Mouse (Mus musculus) midbrain, embryonic 13.5 days (tissue): ENCODE results near the gene Ampd1. TPM values are rescaled to one million over a fixed set of nuclear protein-coding genes. Genes with fewer than 3 reads are reported as not detected.

ENCODE experiments used
- ATAC-seq: fragments of 200-750 bp; cut with Nextera tagmentation; 2 replicates; pipeline ENCODE4 v1.8.0; 2017; ENCODE audit warnings: mild to moderate bottlenecking, moderate TSS enrichment, moderate library complexity
- H3K27ac ChIP-seq: fragments of 300-500 bp; sonication (generic); 2 replicates; pipeline ENCODE4 v1.5.1; 2015; ENCODE audit warnings: inconsistent platforms, mild to moderate bottlenecking, moderate library complexity
- H3K27me3 ChIP-seq: fragments of 300-500 bp; sonication (generic); 2 replicates; pipeline ENCODE4 v1.6.1; 2015; ENCODE audit warnings: mild to moderate bottlenecking, inconsistent platforms
- H3K36me3 ChIP-seq: fragments of 300-500 bp; sonication (generic); 2 replicates; pipeline ENCODE4 v1.6.1; 2015; ENCODE audit warnings: mild to moderate bottlenecking, inconsistent platforms
- H3K4me1 ChIP-seq: fragments of 300-500 bp; sonication (generic); replicated peaks from 2 replicates; pipeline ENCODE4 v1.6.1; 2015; ENCODE audit warnings: inconsistent platforms
- H3K4me2 ChIP-seq: fragments of 300-500 bp; sonication (generic); replicated peaks from 2 replicates; pipeline ENCODE4 v1.6.1; 2015; ENCODE audit warnings: moderate library complexity, mild to moderate bottlenecking, inconsistent platforms
- H3K4me3 ChIP-seq: fragments of 300-500 bp; sonication (generic); replicated peaks from 2 replicates; pipeline ENCODE4 v1.5.1; 2015; ENCODE audit warnings: mild to moderate bottlenecking, inconsistent platforms
- H3K9ac ChIP-seq: fragments of 300-500 bp; sonication (generic); replicated peaks from 2 replicates; pipeline ENCODE4 v1.6.1; 2015; ENCODE audit warnings: mild to moderate bottlenecking, inconsistent platforms
- H3K9me3 ChIP-seq: fragments of 300-500 bp; sonication (generic); 2 replicates; pipeline ENCODE4 v1.6.1; 2016; ENCODE audit warnings: mild to moderate bottlenecking, inconsistent platforms
- WGBS: fragments of 180-500 bp; shearing (Covaris S2); methylation state at CpG from one replicate; pipeline ENCODE4 v1.1.7; 2015; 5-methylcytosine and 5-hydroxymethylcytosine counted together
- polyA plus RNA-seq: library from polyadenylated mRNA; unstranded; fragments of >200 nt; fragmentation: Nextera tagmentation; extraction: Ambion mirVana; gene quantifications from 2 replicates; pipeline ENCODE4 v1.2.1, GENCODE M21; 2015

Gene Ampd1
- polyA plus RNA-seq, 1 experiment from 2014 or later, result not detected

DNA sequence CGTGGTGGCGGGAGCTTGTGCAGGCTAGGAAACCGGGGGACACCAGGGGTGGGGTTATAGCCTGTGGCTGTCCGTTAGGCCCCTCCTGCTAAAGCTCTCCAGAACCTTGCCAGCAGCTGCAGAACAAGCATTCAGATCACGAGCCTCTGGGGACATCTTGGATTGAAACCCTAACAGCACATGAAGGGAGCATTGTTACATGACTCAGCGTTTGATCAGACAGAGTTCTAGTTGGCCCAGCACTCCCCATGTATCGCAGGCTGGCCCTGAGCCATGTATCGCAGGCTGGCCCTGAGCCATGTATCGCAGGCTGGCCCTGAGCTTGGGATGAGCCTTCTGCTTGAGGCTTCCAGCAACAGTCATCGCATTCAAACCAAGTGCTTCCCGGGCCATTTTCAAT lies 67.5 kb downstream of the Ampd1 start:
- Histone ChIP-seq H3K36me3 (no peaks in the 10 kb centered on the region), H3K27ac (no peak overlapping the region), H3K9ac (no peak overlapping the region), H3K27me3 (no peaks in the 10 kb centered on the region), H3K9me3 (no peaks in the 10 kb centered on the region), H3K4me3 (no peak overlapping the region), H3K4me1 (peaks cover 2% of the 10 kb centered on the region), H3K4me2 (no peak overlapping the region)
- ATAC-seq, result no peak
- 88% methylated on average over 11 of the region's 11 CpGs for WGBS

DNA sequence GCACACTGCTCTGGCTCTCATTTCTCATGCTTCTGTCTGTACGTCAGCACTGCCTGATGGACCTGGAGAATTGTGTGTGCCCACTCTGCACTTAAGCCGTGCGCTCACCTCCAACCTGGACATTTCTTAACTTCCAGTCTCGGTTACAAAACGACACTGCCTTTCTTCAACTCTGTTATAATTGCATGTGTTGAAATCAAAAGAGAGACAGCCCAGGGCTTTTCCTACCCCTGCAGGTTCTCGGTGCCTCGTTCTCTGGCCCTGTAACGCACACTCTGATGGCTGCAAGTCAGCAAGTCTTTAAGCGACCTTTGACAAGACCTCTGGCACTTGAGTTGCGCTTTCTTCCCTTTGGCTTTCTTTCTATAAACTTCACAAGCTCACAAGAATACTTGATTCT lies 68.6 kb downstream of the Ampd1 start:
- peaks cover 4% of the 10 kb centered on the region for H3K4me1 ChIP-seq
- H3K4me3 ChIP-seq, result no peak overlapping the region
- ATAC-seq, result no peak
- no peak overlapping the region for H3K9ac ChIP-seq
- WGBS, result 89% methylated on average over 10 of the region's 10 CpGs
- no peak overlapping the region for H3K4me2 ChIP-seq
- no peak overlapping the region for H3K27ac ChIP-seq
- H3K9me3 ChIP-seq, result no peaks in the 10 kb centered on the region
- no peaks in the 10 kb centered on the region for H3K36me3 ChIP-seq
- no peaks in the 10 kb centered on the region for H3K27me3 ChIP-seq

DNA sequence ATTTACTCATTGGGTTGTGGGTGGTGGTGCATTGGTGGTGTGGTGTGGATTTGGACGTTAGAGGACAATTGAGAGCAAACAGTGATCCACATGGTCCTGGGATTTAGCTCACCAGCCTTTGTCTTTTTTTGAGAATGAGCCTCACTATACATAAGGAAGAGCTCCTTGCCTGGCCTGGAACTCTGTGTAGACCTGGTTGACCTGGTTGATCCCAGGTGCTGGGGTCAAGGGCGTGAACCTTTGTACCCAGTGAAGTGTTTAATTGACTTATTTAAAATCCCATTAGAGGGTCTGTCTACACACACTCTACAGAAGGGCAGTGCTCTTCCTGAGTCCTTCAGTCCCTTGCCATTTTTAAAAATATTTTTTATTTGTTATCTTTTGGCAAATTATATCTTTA lies 71.5 kb downstream of the Ampd1 start:
- H3K4me1 ChIP-seq, result peaks cover 4% of the 10 kb centered on the region
- H3K9ac ChIP-seq, result no peak overlapping the region
- H3K27ac ChIP-seq, result no peak overlapping the region
- ATAC-seq, result no peak
- no peak overlapping the region for H3K4me3 ChIP-seq
- no peaks in the 10 kb centered on the region for H3K36me3 ChIP-seq
- H3K4me2 ChIP-seq, result no peak overlapping the region
- H3K9me3 ChIP-seq, result no peaks in the 10 kb centered on the region
- WGBS, result 72% methylated on average over 2 of the region's 2 CpGs
- no peaks in the 10 kb centered on the region for H3K27me3 ChIP-seq

DNA sequence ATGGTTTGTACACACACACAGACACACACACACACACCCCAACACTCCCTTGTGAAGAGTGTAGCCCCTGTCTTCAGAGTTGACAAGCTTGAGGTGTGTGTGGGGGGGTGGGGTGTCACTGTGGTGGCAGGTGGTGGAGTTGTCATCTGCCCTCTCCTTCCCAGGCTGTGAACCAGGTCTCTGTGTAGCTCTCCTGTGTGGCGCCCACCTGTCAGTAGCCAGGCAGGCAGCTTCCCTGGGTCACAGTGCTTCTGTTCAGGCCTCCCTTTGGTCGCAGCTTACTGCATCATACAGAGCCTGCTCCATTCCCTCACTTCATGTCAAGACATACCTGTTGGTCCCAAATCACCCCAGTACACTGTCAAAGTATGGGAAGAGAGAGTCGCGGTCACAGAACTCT lies 72.0 kb downstream of the Ampd1 start:
- 79% methylated on average over 4 of the region's 4 CpGs for WGBS
- Histone ChIP-seq H3K4me2 (no peak overlapping the region), H3K27me3 (no peaks in the 10 kb centered on the region), H3K4me3 (no peak overlapping the region), H3K9me3 (no peaks in the 10 kb centered on the region), H3K9ac (no peak overlapping the region), H3K36me3 (no peaks in the 10 kb centered on the region), H3K27ac (no peak overlapping the region), H3K4me1 (peaks cover 4% of the 10 kb centered on the region)
- no peak for ATAC-seq

DNA sequence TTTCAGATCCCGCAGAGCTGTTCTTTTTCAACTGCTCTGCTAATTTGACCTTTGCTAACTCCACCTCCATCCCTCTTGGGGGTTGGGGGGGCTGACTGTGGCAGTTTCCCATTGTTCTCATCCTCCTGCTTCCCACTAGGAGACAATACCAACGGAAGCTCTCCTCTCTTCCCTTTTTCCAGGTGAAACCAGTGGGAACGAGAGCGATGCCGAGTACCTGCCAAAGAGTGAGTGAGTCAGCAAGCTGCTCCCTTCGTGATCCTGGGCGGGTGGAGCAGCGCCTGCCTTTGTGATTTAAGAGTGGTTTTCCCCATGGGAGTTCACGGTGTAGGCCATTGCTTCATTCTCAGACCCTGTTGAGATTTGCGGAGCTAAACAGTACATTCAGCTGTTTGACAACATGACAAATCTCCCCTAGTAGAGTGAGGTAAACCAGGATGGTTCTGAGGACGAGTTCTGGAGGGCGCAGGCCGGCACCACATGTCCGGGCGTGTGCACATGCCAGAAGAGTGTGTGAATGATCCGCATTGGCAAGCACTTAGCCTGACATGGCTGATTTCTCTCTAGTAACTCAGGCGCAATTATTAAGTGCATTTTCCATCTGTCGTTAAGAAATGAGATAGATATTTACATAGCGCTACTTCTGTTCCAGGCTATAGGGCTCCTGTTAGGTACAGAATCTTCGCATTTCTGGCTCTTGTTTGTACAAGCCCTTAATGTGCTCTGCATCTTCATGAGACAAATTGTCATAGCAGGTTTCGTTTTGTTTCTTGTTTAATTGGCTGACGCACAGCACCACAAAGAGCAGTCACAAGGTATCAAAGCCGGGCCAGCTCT lies 72.7 kb downstream of the Ampd1 start:
- no peak overlapping the region for H3K4me2 ChIP-seq
- no peak overlapping the region for H3K9ac ChIP-seq
- no peaks in the 10 kb centered on the region for H3K9me3 ChIP-seq
- no peak overlapping the region for H3K27ac ChIP-seq
- ATAC-seq, result no peak
- no peaks in the 10 kb centered on the region for H3K27me3 ChIP-seq
- H3K4me3 ChIP-seq, result no peak overlapping the region
- WGBS, result 65% methylated on average over 23 of the region's 23 CpGs
- no peaks in the 10 kb centered on the region for H3K36me3 ChIP-seq
- peaks cover 4% of the 10 kb centered on the region for H3K4me1 ChIP-seq

DNA sequence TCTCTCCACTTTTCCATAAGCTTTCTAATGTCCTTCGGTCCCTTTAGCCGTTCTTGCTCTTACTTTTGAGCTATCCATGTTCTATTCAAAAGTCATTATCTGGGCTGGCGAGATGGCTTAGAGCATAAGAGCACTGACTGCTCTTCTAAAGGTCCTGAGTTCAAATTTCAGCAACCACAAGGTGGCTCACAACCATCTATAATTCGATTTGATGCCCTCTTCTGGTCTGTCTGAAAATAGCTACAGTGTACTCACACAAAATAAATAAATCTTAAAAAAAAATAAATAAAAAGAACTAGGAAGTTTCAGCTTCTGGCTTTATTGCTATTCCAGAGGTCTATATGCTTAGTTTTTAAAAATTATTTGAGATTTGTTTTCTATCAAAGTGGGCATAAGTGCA lies 74.0 kb downstream of the Ampd1 start:
- H3K4me3 ChIP-seq, result no peak overlapping the region
- H3K9me3 ChIP-seq, result no peaks in the 10 kb centered on the region
- no peak overlapping the region for H3K27ac ChIP-seq
- no peak overlapping the region for H3K4me2 ChIP-seq
- ATAC-seq, result no peak
- no peaks in the 10 kb centered on the region for H3K36me3 ChIP-seq
- H3K9ac ChIP-seq, result no peak overlapping the region
- no peaks in the 10 kb centered on the region for H3K27me3 ChIP-seq
- 86% methylated on average over 4 of the region's 4 CpGs for WGBS
- H3K4me1 ChIP-seq, result peaks cover 4% of the 10 kb centered on the region

DNA sequence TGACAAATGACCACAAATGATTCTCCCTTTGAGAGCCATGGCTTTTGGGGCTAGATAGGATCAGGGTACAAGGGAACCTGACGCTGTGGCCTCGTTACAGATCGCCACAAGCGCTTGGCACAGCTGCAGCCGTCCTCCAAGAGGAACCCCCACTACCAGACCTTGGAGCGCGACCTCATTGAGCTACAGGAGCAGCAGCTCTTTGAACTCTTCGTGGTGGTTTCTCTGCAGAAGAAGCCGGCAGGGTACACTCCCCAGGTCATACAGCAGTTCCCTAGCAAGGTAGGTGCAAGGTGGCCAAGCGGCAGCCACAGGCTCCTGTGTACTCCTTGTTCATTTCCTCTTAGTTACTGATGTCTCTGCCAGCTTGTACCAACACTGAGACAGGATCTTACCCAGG lies 75.1 kb downstream of the Ampd1 start:
- Histone ChIP-seq H3K4me3 (no peak overlapping the region), H3K4me1 (peaks cover 4% of the 10 kb centered on the region), H3K9ac (no peak overlapping the region), H3K9me3 (no peaks in the 10 kb centered on the region), H3K27ac (no peak overlapping the region), H3K27me3 (no peaks in the 10 kb centered on the region), H3K36me3 (no peaks in the 10 kb centered on the region), H3K4me2 (no peak overlapping the region)
- ATAC-seq, result no peak
- 92% methylated on average over 10 of the region's 10 CpGs for WGBS

Other genes with a start within 250 kb of the Ampd1 start
- gene Sycp1, start 137.9 kb upstream of the Ampd1 start, polyA plus RNA-seq, result not detected in 2 replicates
- 0.22 TPM in 1 of 2 replicates, not detected in the other for gene Nr1h5, start 109.9 kb upstream of the Ampd1 start, polyA plus RNA-seq
- 63.5 and 64.8 TPM in 2 replicates for gene Sike1, start 78.3 kb upstream of the Ampd1 start, polyA plus RNA-seq
- 476 and 510 TPM in 2 replicates for gene Csde1, start 53.6 kb upstream of the Ampd1 start, polyA plus RNA-seq
- 119 and 124 TPM in 2 replicates for gene Nras, start 15.7 kb upstream of the Ampd1 start, polyA plus RNA-seq
- 1.2 and 1.4 TPM in 2 replicates for gene Dennd2c, start 28.6 kb downstream of the Ampd1 start, polyA plus RNA-seq
- gene Bcas2, start 97.6 kb downstream of the Ampd1 start, polyA plus RNA-seq, result 247 and 261 TPM in 2 replicates
- gene Trim33, start 205.3 kb downstream of the Ampd1 start, polyA plus RNA-seq, result 38.4 and 42.0 TPM in 2 replicates